Mouse (Mus musculus): ENCODE measurements around the gene Mrps34. TPM values are rescaled to one million over a fixed set of nuclear protein-coding genes. Genes with fewer than 3 reads are reported as not detected.

The Mrps34 gene
- polyA plus RNA-seq, 1 experiment from 2014 or later: 86.7 TPM

GRCm38 (mm10) chr17:24895571-24896240, 790 bp downstream of the Mrps34 start:
- Histone ChIP-seq H3K27ac (peak overlapping the region; percentile 83), H3K9me3 (replicated peaks) (no peaks in the 10 kb centered on the region), H3K27me3 (no peaks in the 10 kb centered on the region), H3K36me3 (peaks cover 65% of the 10 kb centered on the region), H3K4me2 (replicated peaks) (peak overlapping the region; percentile 98), H3K4me3 (peak overlapping the region; percentile 78), H3K9ac (peak overlapping the region; percentile 89), H3K4me1 (peaks cover 34% of the 10 kb centered on the region)
- peak; percentile 7; the same call in 1 of the 2 replicates for ATAC-seq (ENCODE audit: low FRiP score)
- 16% methylated on average over 23 of the region's 23 CpGs for WGBS

- H3K27me3 ChIP-seq: no peaks in the 10 kb centered on the region
- H3K9me3 ChIP-seq (replicated peaks): no peaks in the 10 kb centered on the region
- peak; percentile 79 for ATAC-seq (ENCODE audit: low FRiP score)
- WGBS: 2% methylated on average over 46 of the region's 50 CpGs
- peak within 1 kb of the TSS; percentile 78 for H3K4me3 ChIP-seq
- H3K36me3 ChIP-seq: peaks cover 65% of the 10 kb centered on the region
- H3K4me1 ChIP-seq: peaks cover 34% of the 10 kb centered on the region
- H3K27ac ChIP-seq: peak within 1 kb of the TSS; percentile 83
- H3K9ac ChIP-seq: peak within 1 kb of the TSS; percentile 89
- H3K4me2 ChIP-seq (replicated peaks): peak within 1 kb of the TSS; percentile 98
Observed at GRCm38 (mm10) chr17:24896241-24896992, 1.5 kb downstream of the Mrps34 start, which contains the start of gene Nme3. Gene Nme3, plus strand, starts transcription at chr17:24896500.

DNA sequence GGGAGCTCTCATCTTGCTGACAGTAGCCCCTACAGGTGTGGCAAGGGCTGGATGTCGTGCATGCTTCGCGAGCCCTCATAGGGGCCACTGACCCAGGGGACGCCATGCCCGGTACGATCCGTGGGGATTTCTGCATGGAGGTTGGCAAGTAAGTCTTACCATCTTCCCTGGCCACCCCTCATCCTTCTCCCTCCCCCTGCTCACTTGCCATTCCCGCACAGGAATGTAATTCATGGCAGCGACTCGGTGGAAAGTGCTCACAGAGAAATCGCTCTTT, 2.0 kb downstream of the Mrps34 start:
- no peaks in the 10 kb centered on the region for H3K27me3 ChIP-seq
- H3K9ac ChIP-seq: peak overlapping the region; percentile 89
- no peak for ATAC-seq (ENCODE audit: low FRiP score)
- H3K27ac ChIP-seq: peak overlapping the region; percentile 83; the same call in 1 of the 2 replicates
- 39% methylated on average over 11 of the region's 11 CpGs for WGBS
- H3K9me3 ChIP-seq (replicated peaks): no peaks in the 10 kb centered on the region
- peaks cover 34% of the 10 kb centered on the region for H3K4me1 ChIP-seq
- H3K4me2 ChIP-seq (replicated peaks): peak overlapping the region; percentile 98
- H3K36me3 ChIP-seq: peaks cover 65% of the 10 kb centered on the region
- peak overlapping the region; percentile 78 for H3K4me3 ChIP-seq

- H3K4me3 ChIP-seq: peak overlapping the region; percentile 78; the same call in 1 of the 2 replicates
- H3K9ac ChIP-seq: 0 out of 2 replicates have a peak overlapping the region, but pooled peaks have one; percentile 14
- ATAC-seq (ENCODE audit: low FRiP score): no peak
- peaks cover 34% of the 10 kb centered on the region for H3K4me1 ChIP-seq
- peak overlapping the region; percentile 98 for H3K4me2 ChIP-seq (replicated peaks)
- no peaks in the 10 kb centered on the region for H3K9me3 ChIP-seq (replicated peaks)
- 88% methylated on average over 4 of the region's 4 CpGs for WGBS
- H3K36me3 ChIP-seq: peaks cover 65% of the 10 kb centered on the region
- no peak overlapping the region for H3K27ac ChIP-seq
- H3K27me3 ChIP-seq: no peaks in the 10 kb centered on the region
Observed at GRCm38 (mm10) chr17:24897600-24897999, 2.7 kb downstream of the Mrps34 start.

GRCm38 (mm10) chr17:24898041-24898854, 3.3 kb downstream of the Mrps34 start:
- Histone ChIP-seq H3K27ac (no peak overlapping the region), H3K4me2 (replicated peaks) (peak overlapping the region; percentile 98; the same call in 1 of the 2 replicates), H3K36me3 (peaks cover 65% of the 10 kb centered on the region), H3K27me3 (no peaks in the 10 kb centered on the region), H3K9ac (no peak overlapping the region), H3K4me3 (no peak overlapping the region), H3K9me3 (replicated peaks) (no peaks in the 10 kb centered on the region), H3K4me1 (peaks cover 34% of the 10 kb centered on the region)
- no peak for ATAC-seq (ENCODE audit: low FRiP score)
- 82% methylated on average over 4 of the region's 4 CpGs for WGBS

DNA sequence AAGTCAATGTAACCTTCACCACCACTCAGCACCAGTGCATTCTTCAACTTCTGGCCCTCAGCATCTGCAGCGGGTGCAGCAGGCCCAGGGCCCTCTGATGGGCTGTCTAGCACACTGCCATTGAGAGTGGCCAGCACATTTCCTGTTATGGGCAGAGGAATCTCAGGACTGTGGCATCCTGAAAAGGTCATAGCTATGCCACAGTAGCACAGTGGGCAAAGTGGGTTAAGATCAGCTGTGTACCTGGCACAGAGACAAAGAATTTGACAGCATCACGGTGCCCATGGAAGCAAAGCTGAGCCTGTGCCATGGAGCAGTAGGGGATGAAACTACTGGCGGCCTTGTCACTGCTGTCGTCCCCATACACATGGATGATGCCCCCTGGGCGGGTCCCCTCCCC, 4.2 kb downstream of the Mrps34 start:
- no peaks in the 10 kb centered on the region for H3K27me3 ChIP-seq
- no peaks in the 10 kb centered on the region for H3K9me3 ChIP-seq (replicated peaks)
- no peak for ATAC-seq (ENCODE audit: low FRiP score)
- H3K9ac ChIP-seq: no peak overlapping the region
- no peak overlapping the region for H3K4me2 ChIP-seq (replicated peaks)
- H3K27ac ChIP-seq: no peak overlapping the region
- H3K36me3 ChIP-seq: peaks cover 69% of the 10 kb centered on the region
- WGBS: 87% methylated on average over 5 of the region's 5 CpGs
- H3K4me3 ChIP-seq: no peak overlapping the region
- H3K4me1 ChIP-seq: peaks cover 27% of the 10 kb centered on the region

- H3K27ac ChIP-seq: no peak overlapping the region
- no peak overlapping the region for H3K4me2 ChIP-seq (replicated peaks)
- H3K36me3 ChIP-seq: peaks cover 78% of the 10 kb centered on the region
- 93% methylated on average over 6 of the region's 6 CpGs for WGBS
- H3K4me3 ChIP-seq: no peak overlapping the region
- ATAC-seq (ENCODE audit: low FRiP score): no peak
- H3K4me1 ChIP-seq: peaks cover 24% of the 10 kb centered on the region
- H3K9ac ChIP-seq: no peak overlapping the region
- H3K27me3 ChIP-seq: no peaks in the 10 kb centered on the region
- no peaks in the 10 kb centered on the region for H3K9me3 ChIP-seq (replicated peaks)
Observed at GRCm38 (mm10) chr17:24900014-24900413, 5.1 kb downstream of the Mrps34 start.

- Histone ChIP-seq H3K9ac (no peak overlapping the region), H3K36me3 (peaks cover 99% of the 10 kb centered on the region), H3K4me3 (no peak overlapping the region), H3K9me3 (replicated peaks) (no peaks in the 10 kb centered on the region), H3K27me3 (no peaks in the 10 kb centered on the region), H3K27ac (no peak overlapping the region), H3K4me2 (replicated peaks) (no peak overlapping the region), H3K4me1 (peaks cover 9% of the 10 kb centered on the region)
- no peak for ATAC-seq (ENCODE audit: low FRiP score)
- 90% methylated on average over 5 of the region's 5 CpGs for WGBS
Observed at GRCm38 (mm10) chr17:24902124-24902523, 7.2 kb downstream of the Mrps34 start.

DNA sequence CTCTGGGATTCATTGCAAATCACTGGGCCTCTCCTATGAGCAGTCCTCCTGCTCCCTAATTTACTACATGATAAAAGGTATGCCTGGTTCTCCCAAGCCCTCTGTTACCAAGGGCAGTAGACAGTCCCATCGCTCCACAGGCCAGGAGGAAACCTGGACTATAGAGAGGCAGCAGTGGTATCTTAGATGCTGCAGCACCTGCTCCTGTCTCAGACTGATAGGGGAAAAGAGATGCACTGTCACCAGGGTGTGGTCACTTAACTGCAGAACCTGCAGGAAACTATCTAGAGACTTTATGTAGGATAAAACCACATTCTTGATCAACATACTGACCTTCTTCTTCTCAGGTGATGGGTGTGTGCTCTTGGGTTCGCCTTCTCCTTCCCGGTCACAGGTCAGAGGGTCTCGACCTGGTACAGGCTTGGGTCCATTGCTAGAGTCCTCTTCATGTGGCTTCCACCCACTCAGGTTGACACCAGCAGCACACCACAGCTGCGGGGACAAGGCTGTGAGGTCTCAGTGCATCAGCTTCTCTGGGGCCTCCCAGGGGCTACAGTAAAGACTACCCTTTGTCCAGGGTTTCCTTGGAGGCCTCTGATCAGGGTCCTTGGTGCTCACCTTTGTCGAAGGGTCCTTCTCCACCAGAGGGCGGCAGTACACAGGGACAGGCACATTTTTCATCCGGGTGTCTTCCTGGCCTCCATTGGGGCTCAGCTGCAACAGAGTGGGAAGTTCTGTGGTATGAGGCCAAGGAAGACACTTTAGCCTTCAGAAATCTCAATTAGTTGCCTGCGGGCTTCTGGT, 8.0 kb downstream of the Mrps34 start:
- H3K4me2 ChIP-seq (replicated peaks): no peak overlapping the region
- H3K4me1 ChIP-seq: peaks cover 2% of the 10 kb centered on the region
- no peak overlapping the region for H3K9ac ChIP-seq
- no peaks in the 10 kb centered on the region for H3K27me3 ChIP-seq
- no peak overlapping the region for H3K27ac ChIP-seq
- ATAC-seq (ENCODE audit: low FRiP score): no peak
- peaks cover 99% of the 10 kb centered on the region for H3K36me3 ChIP-seq
- WGBS: 68% methylated on average over 9 of the region's 9 CpGs
- no peak overlapping the region for H3K4me3 ChIP-seq
- H3K9me3 ChIP-seq (replicated peaks): no peaks in the 10 kb centered on the region

- peaks cover 99% of the 10 kb centered on the region for H3K36me3 ChIP-seq
- H3K9me3 ChIP-seq (replicated peaks): no peaks in the 10 kb centered on the region
- H3K9ac ChIP-seq: no peak overlapping the region
- no peak overlapping the region for H3K27ac ChIP-seq
- H3K4me3 ChIP-seq: no peak overlapping the region
- no peaks in the 10 kb centered on the region for H3K4me1 ChIP-seq
- WGBS: 91% methylated on average over 9 of the region's 9 CpGs
- no peaks in the 10 kb centered on the region for H3K27me3 ChIP-seq
- no peak for ATAC-seq (ENCODE audit: low FRiP score)
- no peak overlapping the region for H3K4me2 ChIP-seq (replicated peaks)
Observed at GRCm38 (mm10) chr17:24903767-24904166, 8.9 kb downstream of the Mrps34 start.

GRCm38 (mm10) chr17:24907591-24907990, 12.7 kb downstream of the Mrps34 start:
- Histone ChIP-seq H3K4me3 (no peak overlapping the region), H3K4me2 (replicated peaks) (no peak overlapping the region), H3K9ac (no peak overlapping the region), H3K9me3 (replicated peaks) (no peaks in the 10 kb centered on the region), H3K27ac (no peak overlapping the region), H3K36me3 (peaks cover 99% of the 10 kb centered on the region), H3K27me3 (no peaks in the 10 kb centered on the region), H3K4me1 (no peaks in the 10 kb centered on the region)
- 94% methylated on average over 2 of the region's 2 CpGs for WGBS
- ATAC-seq (ENCODE audit: low FRiP score): no peak

All from hindbrain, embryonic 12.5 days (tissue).